Mouse (Mus musculus) kidney, embryonic 15.5 days (tissue): ENCODE results near the gene Rpgr. TPM values are rescaled to one million over a fixed set of nuclear protein-coding genes. Genes with fewer than 3 reads are reported as not detected.

Experiments
- ATAC-seq: fragments of 200-750 bp; cut with Nextera tagmentation; replicated peaks from 2 replicates; pipeline ENCODE4 v1.8.0; 2017; ENCODE audit warnings: moderate TSS enrichment; ENCODE audit not compliant: low FRiP score
- H3K27ac ChIP-seq: fragments of 300-500 bp; sonication (generic); 2 replicates; pipeline ENCODE4 v1.5.1; 2015; ENCODE audit warnings: mild to moderate bottlenecking, inconsistent platforms
- H3K27me3 ChIP-seq: fragments of 300-500 bp; sonication (generic); 2 replicates; pipeline ENCODE4 v1.6.1; 2015; ENCODE audit warnings: inconsistent platforms
- H3K36me3 ChIP-seq: fragments of 300-500 bp; sonication (generic); 2 replicates; pipeline ENCODE4 v1.6.1; 2015; ENCODE audit warnings: inconsistent platforms
- H3K4me1 ChIP-seq: fragments of 300-500 bp; sonication (generic); 2 replicates; pipeline ENCODE4 v1.6.1; 2015; ENCODE audit warnings: inconsistent platforms
- H3K4me2 ChIP-seq: fragments of 300-500 bp; sonication (generic); 2 replicates; pipeline ENCODE4 v1.6.1; 2015; ENCODE audit warnings: moderate library complexity, mild to moderate bottlenecking, inconsistent platforms
- H3K4me3 ChIP-seq: fragments of 300-500 bp; sonication (generic); replicated peaks from 2 replicates; pipeline ENCODE4 v1.5.1; 2015; ENCODE audit warnings: mild to moderate bottlenecking, inconsistent platforms
- H3K9ac ChIP-seq: fragments of 300-500 bp; sonication (generic); 2 replicates; pipeline ENCODE4 v1.6.1; 2015; ENCODE audit warnings: mild to moderate bottlenecking, inconsistent platforms
- H3K9me3 ChIP-seq: fragments of 300-500 bp; sonication (generic); replicated peaks from 2 replicates; pipeline ENCODE4 v1.6.1; 2016; ENCODE audit warnings: inconsistent platforms
- WGBS: fragments of 180-500 bp; shearing (Covaris S2); methylation state at CpG from one replicate; pipeline ENCODE4 v1.1.7; 2015; ENCODE audit warnings: mixed read lengths; 5-methylcytosine and 5-hydroxymethylcytosine counted together
- polyA plus RNA-seq: library from polyadenylated mRNA; unstranded; fragments of >200 nt; fragmentation: Nextera tagmentation; extraction: Ambion mirVana; gene quantifications from 2 replicates; pipeline ENCODE4 v1.2.1, GENCODE M21; 2015

The Rpgr gene
- 20.0 and 22.4 TPM in 2 replicates for polyA plus RNA-seq

GRCm38 (mm10) chrX:10216410-10216949, at the start of gene Rpgr:
Gene Rpgr (minus strand): TSS chrX:10216920.
- H3K4me2 ChIP-seq: peak within 1 kb of the TSS; percentile 53
- H3K27ac ChIP-seq: peak within 1 kb of the TSS; percentile 84
- no peaks in the 10 kb centered on the region for H3K27me3 ChIP-seq
- H3K9me3 ChIP-seq: no peaks in the 10 kb centered on the region
- no peaks in the 10 kb centered on the region for H3K4me1 ChIP-seq
- peak within 1 kb of the TSS; percentile 60 for H3K4me3 ChIP-seq
- WGBS: 21% methylated on average over 47 of the region's 47 CpGs
- peak; percentile 99 for ATAC-seq
- peak within 1 kb of the TSS; percentile 36; the same call in 1 of the 2 replicates for H3K9ac ChIP-seq
- no peaks in the 10 kb centered on the region for H3K36me3 ChIP-seq

DNA sequence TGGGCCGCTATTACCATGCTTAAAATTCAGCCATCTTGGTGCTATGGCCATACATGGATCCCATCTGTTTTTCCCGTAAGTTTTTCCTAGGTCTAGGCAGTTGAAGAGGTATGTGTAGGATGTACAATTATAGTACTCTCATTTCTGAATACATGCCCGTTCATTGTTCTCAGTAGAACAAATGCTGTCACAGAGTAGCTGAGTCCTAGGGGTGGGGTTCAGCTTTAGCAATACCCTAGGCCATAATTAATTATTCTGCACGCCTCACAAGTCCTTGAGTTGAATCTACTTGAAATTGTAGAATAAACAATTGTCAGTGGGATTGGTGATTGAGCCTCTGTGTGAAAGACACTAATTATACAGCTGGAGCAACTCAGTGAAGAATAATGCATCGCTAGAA, 41.5 kb upstream of the Rpgr start:
- ATAC-seq: no peak
- 78% methylated on average over 5 of the region's 5 CpGs for WGBS
- Histone ChIP-seq H3K27ac (no peak overlapping the region), H3K9ac (no peak overlapping the region), H3K4me2 (no peak overlapping the region), H3K36me3 (no peaks in the 10 kb centered on the region), H3K4me3 (no peak overlapping the region), H3K9me3 (no peaks in the 10 kb centered on the region), H3K27me3 (0 out of 2 replicates have a peak, but pooled peaks cover 3% of the 10 kb centered on the region), H3K4me1 (no peaks in the 10 kb centered on the region)

- H3K4me1 ChIP-seq: no peaks in the 10 kb centered on the region
- no peak for ATAC-seq
- no peaks in the 10 kb centered on the region for H3K36me3 ChIP-seq
- H3K4me2 ChIP-seq: no peak overlapping the region
- no peak overlapping the region for H3K4me3 ChIP-seq
- WGBS: 79% methylated on average over 1 of the region's 1 CpGs
- H3K27me3 ChIP-seq: 0 out of 2 replicates have a peak, but pooled peaks cover 7% of the 10 kb centered on the region
- no peak overlapping the region for H3K27ac ChIP-seq
- H3K9me3 ChIP-seq: no peaks in the 10 kb centered on the region
- no peak overlapping the region for H3K9ac ChIP-seq
Measured at GRCm38 (mm10) chrX:10257774-10258173, 41.1 kb upstream of the Rpgr start.

GRCm38 (mm10) chrX:10251852-10252504, 35.3 kb upstream of the Rpgr start, which contains the start of gene Otc:
Gene Otc (plus strand): TSS chrX:10252305.
- no peak for ATAC-seq
- Histone ChIP-seq H3K9ac (no peak within 1 kb of the TSS), H3K4me1 (no peaks in the 10 kb centered on the region), H3K4me2 (no peak within 1 kb of the TSS), H3K4me3 (no peak within 1 kb of the TSS), H3K9me3 (no peaks in the 10 kb centered on the region), H3K36me3 (no peaks in the 10 kb centered on the region), H3K27me3 (0 out of 2 replicates have a peak, but pooled peaks cover 4% of the 10 kb centered on the region), H3K27ac (no peak within 1 kb of the TSS)
- WGBS: 59% methylated on average over 2 of the region's 2 CpGs

DNA sequence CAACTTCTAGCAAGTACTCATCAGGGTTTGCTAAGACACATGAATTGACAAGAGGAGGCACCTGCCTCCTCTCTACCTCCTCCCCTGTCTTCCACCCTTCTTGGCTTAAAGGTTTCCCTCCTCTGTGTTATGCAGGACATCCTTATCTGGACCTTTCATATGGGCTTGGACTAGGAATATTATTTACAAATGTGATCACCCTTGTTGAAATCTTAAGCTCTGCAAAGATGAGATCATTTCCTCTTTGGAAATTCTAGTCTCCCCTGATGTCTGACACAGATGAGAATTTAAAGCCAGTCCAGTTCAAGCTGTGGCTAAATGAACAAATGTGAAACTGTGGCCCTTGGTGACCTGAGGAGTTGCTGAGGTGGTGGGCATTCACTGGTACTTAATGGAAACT, 34.6 kb upstream of the Rpgr start:
- Histone ChIP-seq H3K4me3 (no peak overlapping the region), H3K9ac (no peak overlapping the region), H3K9me3 (no peaks in the 10 kb centered on the region), H3K27ac (no peak overlapping the region), H3K4me2 (no peak overlapping the region), H3K36me3 (no peaks in the 10 kb centered on the region), H3K4me1 (no peaks in the 10 kb centered on the region), H3K27me3 (0 out of 2 replicates have a peak, but pooled peaks cover 4% of the 10 kb centered on the region)
- ATAC-seq: no peak

DNA sequence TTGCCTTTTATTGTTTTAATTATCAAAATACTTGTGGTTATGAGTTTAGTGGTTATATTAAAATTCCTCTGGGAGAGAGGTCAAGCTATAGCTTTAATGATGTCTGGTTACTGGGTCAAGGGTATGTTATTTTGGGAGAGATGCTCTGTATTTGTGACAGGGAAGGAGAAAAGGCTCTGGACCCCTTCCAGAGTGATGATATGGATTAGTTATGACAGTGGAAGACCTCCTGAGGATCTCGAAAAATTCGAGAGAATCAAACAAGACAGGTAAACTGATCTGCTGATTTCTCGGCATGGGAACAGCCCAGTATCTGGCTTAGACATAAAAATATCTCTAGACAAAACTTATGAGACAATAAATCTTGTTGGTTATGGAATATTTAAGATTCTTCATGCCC, 27.2 kb upstream of the Rpgr start:
- no peak for ATAC-seq
- Histone ChIP-seq H3K4me3 (no peak overlapping the region), H3K36me3 (no peaks in the 10 kb centered on the region), H3K27ac (no peak overlapping the region), H3K4me1 (no peaks in the 10 kb centered on the region), H3K27me3 (no peaks in the 10 kb centered on the region; the same call in 1 of the 2 replicates), H3K9ac (no peak overlapping the region), H3K9me3 (no peaks in the 10 kb centered on the region), H3K4me2 (no peak overlapping the region)
- WGBS: 81% methylated on average over 3 of the region's 3 CpGs

DNA sequence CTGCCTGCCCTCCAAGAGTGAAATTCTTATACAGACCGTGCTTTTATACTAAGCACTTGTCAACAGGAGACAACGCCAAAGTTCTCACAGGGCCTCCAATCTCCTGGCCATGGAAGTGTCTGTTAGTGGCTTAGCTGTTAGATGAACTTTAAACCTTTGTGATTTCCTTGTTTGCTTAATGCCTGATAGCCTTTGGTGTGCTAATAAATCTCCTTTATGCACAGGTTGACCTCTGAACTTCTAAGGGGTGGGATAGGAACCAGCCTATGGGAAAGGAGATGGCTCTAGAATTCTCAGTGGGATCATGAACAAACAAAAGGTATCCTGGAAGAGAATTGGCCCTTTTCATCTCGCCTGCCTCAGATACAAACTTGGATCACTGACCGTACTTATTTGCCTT, 22.8 kb upstream of the Rpgr start:
- Histone ChIP-seq H3K9me3 (no peaks in the 10 kb centered on the region), H3K36me3 (no peaks in the 10 kb centered on the region), H3K27ac (no peak overlapping the region), H3K4me1 (no peaks in the 10 kb centered on the region), H3K4me2 (no peak overlapping the region), H3K27me3 (no peaks in the 10 kb centered on the region; the same call in 1 of the 2 replicates), H3K4me3 (no peak overlapping the region), H3K9ac (no peak overlapping the region)
- 47% methylated on average over 4 of the region's 4 CpGs for WGBS
- ATAC-seq: no peak

GRCm38 (mm10) chrX:10234617-10235016, 17.9 kb upstream of the Rpgr start:
- Histone ChIP-seq H3K4me1 (no peaks in the 10 kb centered on the region), H3K4me2 (no peak overlapping the region), H3K36me3 (no peaks in the 10 kb centered on the region), H3K27me3 (no peaks in the 10 kb centered on the region; the same call in 1 of the 2 replicates), H3K9me3 (no peaks in the 10 kb centered on the region), H3K4me3 (no peak overlapping the region), H3K9ac (no peak overlapping the region), H3K27ac (no peak overlapping the region)
- 68% methylated on average over 3 of the region's 3 CpGs for WGBS
- ATAC-seq: no peak

DNA sequence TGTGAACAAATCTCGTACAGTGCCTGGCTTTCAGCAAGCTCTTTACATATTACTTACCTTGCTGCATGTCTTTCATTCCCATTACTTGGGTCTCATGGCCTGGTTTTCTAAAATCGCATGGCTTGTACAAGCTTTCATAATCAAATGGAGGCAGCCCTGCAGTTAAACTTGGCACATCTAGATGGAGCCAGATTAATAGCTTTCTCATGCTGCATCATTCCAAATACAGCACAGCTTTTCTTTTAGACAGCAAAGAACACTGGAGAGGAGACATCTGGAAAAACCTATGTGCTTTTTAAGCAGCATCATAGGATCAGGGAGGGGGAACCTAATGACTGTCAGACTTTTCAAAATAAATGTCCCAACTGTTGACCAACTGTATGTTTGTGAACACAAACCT, 16.3 kb upstream of the Rpgr start:
- Histone ChIP-seq H3K4me2 (no peak overlapping the region), H3K9ac (no peak overlapping the region), H3K36me3 (no peaks in the 10 kb centered on the region), H3K27me3 (no peaks in the 10 kb centered on the region), H3K9me3 (no peaks in the 10 kb centered on the region), H3K4me1 (no peaks in the 10 kb centered on the region), H3K27ac (no peak overlapping the region), H3K4me3 (no peak overlapping the region)
- ATAC-seq: no peak
- WGBS: 71% methylated on average over 2 of the region's 2 CpGs

- H3K9ac ChIP-seq: no peak overlapping the region
- H3K4me3 ChIP-seq: no peak overlapping the region
- H3K9me3 ChIP-seq: no peaks in the 10 kb centered on the region
- no peak overlapping the region for H3K27ac ChIP-seq
- no peaks in the 10 kb centered on the region for H3K27me3 ChIP-seq
- no peaks in the 10 kb centered on the region for H3K4me1 ChIP-seq
- 72% methylated on average over 6 of the region's 6 CpGs for WGBS
- no peaks in the 10 kb centered on the region for H3K36me3 ChIP-seq
- no peak overlapping the region for H3K4me2 ChIP-seq
- no peak for ATAC-seq
Measured at GRCm38 (mm10) chrX:10219281-10219680, 2.6 kb upstream of the Rpgr start.

GRCm38 (mm10) chrX:10215972-10216371, 748 bp downstream of the Rpgr start:
- H3K4me1 ChIP-seq: no peaks in the 10 kb centered on the region
- H3K4me2 ChIP-seq: peak overlapping the region; percentile 53
- peak overlapping the region; percentile 84 for H3K27ac ChIP-seq
- peak overlapping the region; percentile 60 for H3K4me3 ChIP-seq
- 22% methylated on average over 16 of the region's 16 CpGs for WGBS
- H3K27me3 ChIP-seq: no peaks in the 10 kb centered on the region
- H3K36me3 ChIP-seq: no peaks in the 10 kb centered on the region
- no peak for ATAC-seq
- H3K9ac ChIP-seq: peak overlapping the region; percentile 36; the same call in 1 of the 2 replicates
- no peaks in the 10 kb centered on the region for H3K9me3 ChIP-seq

- Histone ChIP-seq H3K4me1 (no peaks in the 10 kb centered on the region), H3K27me3 (no peaks in the 10 kb centered on the region), H3K27ac (no peak overlapping the region), H3K4me3 (no peak overlapping the region), H3K4me2 (no peak overlapping the region), H3K9ac (no peak overlapping the region), H3K9me3 (no peaks in the 10 kb centered on the region), H3K36me3 (peaks cover 5% of the 10 kb centered on the region; the same call in 1 of the 2 replicates)
- WGBS: 83% methylated on average over 5 of the region's 5 CpGs
- no peak for ATAC-seq
Measured at GRCm38 (mm10) chrX:10205937-10206336, 10.8 kb downstream of the Rpgr start.
